Mouse (Mus musculus) frontal cortex, postnatal 10 days (tissue): ENCODE measurements at regions not wholly inside any gene's neighbourhood (a gene's known extent, or its start where the extent isn't known, plus 50 kb on each side); places are given as distances from the start of the nearest gene placed in this dataset.

ENCODE experiments used
- DNase-seq, 2 experiments: peaks; one replicate each; pipeline ENCODE4 v3.0.0; 2022; ENCODE audit warnings: low spot score in 2 of 2, mixed read lengths in 1 of 2

DNA sequence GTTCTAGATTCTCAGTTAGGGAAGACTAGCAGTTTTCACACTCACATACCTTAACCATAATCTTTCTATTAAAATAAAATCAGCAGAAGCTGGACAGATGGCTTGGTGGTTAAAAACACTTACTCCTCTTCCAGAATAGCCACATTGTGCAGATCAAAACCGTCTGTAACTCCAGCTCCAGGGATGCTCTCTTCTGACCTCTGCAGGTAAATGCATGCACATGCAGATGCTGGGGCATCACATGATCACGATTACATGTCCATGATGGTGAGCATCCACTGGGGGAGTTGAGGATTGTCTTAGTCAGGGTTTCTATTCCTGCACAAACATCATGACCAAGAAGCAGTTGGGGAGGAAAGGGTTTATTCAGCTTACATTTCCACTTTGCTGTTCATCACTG lies 184.8 kb upstream of the Srrm4 start:
- DNase-seq = no peak

DNA sequence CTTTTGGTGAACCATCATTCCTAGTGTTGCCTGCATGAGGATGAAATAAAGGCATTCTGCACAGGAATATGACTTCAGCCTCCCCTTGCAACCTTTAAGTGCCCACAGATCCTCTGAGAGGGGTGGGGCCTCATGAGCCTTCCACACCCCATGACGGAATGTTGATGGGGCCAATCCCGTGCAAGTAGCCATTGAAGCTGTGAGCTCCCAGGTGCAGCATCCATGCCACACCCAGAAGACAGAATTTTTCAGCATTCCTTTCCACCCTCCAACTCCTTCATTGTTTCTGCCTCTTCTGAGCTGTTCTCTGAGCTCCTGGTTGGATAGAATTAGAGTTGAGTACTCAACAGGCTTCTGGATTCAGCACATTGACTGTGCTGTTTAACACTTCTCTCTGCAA lies 174.6 kb upstream of the Srrm4 start:
- no peak for DNase-seq

DNA sequence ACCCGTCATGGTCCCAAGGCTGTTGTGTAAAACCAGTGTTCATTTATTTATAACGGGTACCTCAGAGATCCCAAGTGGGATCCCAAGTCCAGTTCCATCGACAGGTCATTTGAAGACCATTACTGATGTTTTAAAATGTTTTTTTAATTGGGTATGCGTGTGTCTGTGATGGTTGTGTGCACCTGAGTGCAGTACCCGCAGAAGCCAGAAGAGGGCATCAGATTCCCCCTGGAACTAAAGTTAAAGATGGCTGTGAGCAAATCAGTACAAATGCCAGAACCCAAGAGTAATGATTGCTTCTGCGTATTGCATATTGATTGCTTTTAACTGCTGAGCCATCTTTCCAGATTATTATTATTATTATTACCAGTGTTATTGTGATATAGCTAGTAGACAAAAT lies 169.7 kb upstream of the Srrm4 start:
- no peak for DNase-seq

GRCm38 (mm10) chr5:116758687-116759086 lies 167.1 kb upstream of the Srrm4 start:
- DNase-seq = no peak

GRCm38 (mm10) chr5:116752941-116753340 lies 161.3 kb upstream of the Srrm4 start:
- no peak for DNase-seq

GRCm38 (mm10) chr5:116752096-116752495 lies 160.5 kb upstream of the Srrm4 start:
- DNase-seq = no peak

DNA sequence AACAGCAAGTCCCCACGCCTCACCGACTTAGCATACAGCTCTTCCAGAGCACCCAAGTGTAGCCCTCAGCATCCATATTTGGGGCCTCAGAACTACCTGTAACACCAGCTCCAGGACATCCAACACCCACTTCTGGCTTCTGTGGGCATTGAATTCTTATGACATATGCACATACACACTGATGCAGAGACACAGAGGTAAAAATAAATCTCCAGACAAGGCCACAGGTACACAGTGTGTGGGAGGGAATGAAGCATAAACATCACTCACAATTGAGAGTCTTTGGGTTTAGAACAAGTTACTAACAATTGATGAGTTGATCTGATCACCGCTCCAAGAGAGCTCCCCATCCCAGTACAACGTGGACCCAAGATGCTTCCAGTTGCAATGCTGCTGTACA lies 154.2 kb upstream of the Srrm4 start:
- DNase-seq = no peak

DNA sequence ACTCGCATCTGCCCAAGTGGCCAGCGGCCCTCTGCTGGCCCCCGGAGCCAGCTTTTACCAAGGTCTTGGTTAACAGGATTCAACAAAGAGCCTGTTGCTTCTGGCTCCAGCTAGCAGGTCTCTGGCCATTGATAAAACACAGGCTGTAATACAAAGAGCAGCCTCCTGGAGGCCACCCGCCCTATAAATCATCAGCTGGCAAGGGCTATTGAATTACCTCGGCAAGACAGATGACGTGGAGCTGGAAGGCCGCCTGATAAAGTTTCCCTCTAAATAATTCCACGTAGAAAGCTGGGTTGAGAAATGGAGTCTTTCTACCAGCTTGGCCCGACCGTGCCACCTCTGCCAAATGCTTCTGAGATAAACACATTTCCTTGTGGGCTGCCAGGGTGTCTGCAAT lies 152.8 kb upstream of the Srrm4 start:
- DNase-seq = no peak

- DNase-seq = no peak
Observed at GRCm38 (mm10) chr5:116735622-116736021, 144.0 kb upstream of the Srrm4 start.

GRCm38 (mm10) chr5:116731509-116731908 lies 139.9 kb upstream of the Srrm4 start:
- no peak for DNase-seq

- no peak for DNase-seq
Observed at GRCm38 (mm10) chr5:116719200-116719599, 127.6 kb upstream of the Srrm4 start.

DNA sequence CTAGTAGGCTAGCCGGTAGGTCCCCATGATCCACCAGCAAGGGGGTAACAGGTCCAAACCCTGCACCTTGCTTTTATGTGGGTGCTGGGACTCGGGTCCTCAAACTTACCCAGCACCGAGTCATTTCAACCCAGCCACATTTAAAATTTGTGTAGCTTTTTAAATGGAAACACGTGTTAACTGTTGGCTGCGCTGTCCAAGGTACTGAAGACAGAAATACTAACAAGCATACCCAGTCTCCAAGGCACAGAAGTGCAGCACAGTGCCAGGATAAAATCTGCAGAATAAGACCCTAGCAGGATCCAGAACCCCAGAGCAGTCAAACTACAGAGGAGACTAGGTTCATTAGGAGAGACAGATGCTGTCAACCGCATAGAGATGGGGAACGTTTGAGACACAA lies 122.6 kb upstream of the Srrm4 start:
- no peak for DNase-seq

DNA sequence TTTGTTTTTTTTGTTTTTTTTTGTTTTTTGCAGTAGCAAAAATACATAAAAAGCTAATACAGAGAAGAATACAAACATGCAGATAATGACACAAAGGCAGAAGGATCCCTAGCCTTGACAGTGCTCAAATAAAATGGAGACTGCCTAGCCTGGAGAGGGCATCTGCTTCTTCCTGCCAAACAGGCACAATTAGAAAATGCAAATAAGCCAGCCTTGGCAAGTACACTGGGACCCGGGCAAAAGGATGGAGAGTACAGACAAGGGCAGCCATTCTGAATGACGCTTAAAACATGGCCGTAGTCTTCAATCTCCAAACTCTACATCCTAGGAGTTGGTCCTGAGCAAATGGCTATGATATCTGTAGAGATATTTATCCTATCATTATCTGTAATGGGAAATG lies 120.4 kb upstream of the Srrm4 start:
- no peak for DNase-seq

DNA sequence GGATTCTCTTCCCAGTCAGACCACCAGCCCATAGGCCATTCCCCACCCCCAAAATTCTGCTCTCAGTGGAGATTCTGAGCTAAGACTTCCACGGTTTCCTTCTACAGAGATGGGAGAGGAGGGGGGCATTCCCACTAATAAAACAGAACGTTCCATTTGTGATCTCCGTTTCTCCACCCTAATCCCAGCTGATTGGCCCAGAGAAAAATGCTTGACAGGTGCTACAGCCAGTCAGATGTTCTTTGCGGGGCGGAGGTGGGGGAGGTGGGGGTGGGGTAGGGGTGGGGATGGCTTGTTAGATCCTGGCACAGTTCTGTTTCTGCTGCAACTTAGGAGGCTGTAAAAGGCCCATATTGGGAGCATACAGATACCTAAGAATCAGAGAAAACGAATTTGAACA lies 116.9 kb upstream of the Srrm4 start:
- no peak for DNase-seq

DNA sequence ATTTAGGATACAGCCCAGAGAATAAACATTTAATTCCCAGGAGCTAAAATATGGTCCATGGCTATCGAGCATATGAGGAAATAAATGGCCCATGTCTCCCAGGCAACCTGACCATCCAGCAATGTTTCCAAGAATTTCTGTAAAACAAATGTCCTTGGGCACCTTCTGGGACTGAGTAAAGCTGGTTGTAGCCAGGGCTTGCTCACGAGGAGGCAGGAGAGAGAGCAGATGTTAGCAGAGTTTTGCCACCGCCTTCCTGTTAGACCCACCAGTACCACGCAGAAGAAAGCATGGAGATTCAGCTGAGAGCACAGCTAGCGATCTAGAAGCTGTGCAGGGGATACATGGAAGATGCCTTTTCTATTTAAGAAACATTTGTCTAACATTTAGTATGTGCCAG lies 70.8 kb upstream of the Srrm4 start:
- peak in 1 of 2 experiments; percentile 13 for DNase-seq

GRCm38 (mm10) chr5:116661851-116662250 lies 70.2 kb upstream of the Srrm4 start:
- DNase-seq = no peak

DNA sequence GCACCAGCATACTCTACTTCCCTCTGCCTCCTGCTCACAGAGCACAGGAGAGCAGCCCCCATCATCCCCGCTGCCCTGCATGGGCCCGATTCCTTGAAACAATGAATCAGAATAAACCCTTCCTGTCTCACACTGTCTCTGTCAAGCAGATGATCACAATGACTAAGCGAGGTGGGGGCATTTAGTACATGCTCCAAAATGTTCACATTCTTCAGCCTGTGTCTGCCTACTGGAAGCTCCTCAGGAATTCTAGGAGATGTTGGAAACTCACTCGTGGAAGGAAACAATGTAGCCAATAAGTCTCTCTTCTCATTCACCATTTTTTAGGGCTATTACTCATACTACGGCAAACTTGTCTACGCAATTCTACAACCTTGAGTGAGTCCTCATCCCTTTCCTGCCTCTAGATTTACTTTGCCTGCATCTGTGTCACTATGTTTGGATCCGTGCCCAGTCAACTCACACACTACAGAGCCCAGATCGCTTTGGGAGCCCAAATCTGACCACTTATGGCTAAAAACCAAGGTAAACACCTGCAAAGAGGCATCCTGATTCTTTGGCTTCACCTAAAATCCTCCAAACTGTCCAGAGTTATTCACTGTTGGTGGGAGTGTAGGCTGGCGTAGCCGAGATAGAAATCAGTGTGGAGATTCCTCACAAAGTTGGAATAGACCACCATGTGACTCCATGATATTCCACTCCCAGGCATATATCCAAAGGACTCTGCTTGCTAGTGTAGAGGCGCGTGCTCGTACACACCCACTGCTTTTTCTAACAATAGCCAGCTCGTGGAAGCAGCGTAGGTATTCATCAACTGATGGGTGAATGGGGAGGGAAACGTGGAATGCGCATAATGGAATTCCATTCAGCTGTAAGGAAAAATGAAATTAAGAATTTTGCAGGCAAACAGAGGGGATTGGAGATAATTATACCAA lies 63.1 kb upstream of the Srrm4 start:
- no peak for DNase-seq
